11 mouse cellular contexts compared by ENCODE assay signal in genomic region chrY:90743811-90744220, GRCm38 (mm10). TPM values are rescaled to one million over a fixed set of nuclear protein-coding genes. Genes with fewer than 3 reads are reported as not detected.
DNase-seq lines count a peak whose midpoint lies in the region; ATAC-seq and TF ChIP-seq lines count a peak whose summit lies in the region.
"Had no signal": no experiment of that assay in that cellular context is flagged by ENCODE, and none has a peak within 500 bp of the region (broad histone marks: within the 10 kb centered on the region; RNA-seq: fewer than 3 reads in every experiment).

No protein-coding gene starts in this region.

- no peak overlapping the region for H3K27ac ChIP-seq in limb, embryonic 11.5 days (replicated peaks; ENCODE audit: low read depth, low read length)
- no peak overlapping the region for H3K27ac ChIP-seq in limb, embryonic 10.5 days
- no peak overlapping the region for H3K27ac ChIP-seq in brown adipose tissue, adult 24 weeks (replicated peaks; ENCODE audit: low read depth, low read length)
- H3K27ac ChIP-seq: liver, embryonic 14.5 days had no signal

- TF ChIP-seq POLR2A in lung, adult 2 months (IDR thresholded peaks at IDR 0.05; ENCODE audit: borderline replicate concordance, extremely low read depth, low read depth, low read length) = no peak

- WGBS in limb, embryonic 11.5 days = 77% methylated on average over 6 of the region's 21 CpGs
- WGBS in limb, embryonic 10.5 days = 77% methylated on average over 9 of the region's 21 CpGs
- 38% methylated on average over 8 of the region's 21 CpGs for WGBS in lung, adult 2 months

- no peak overlapping the region for H3K4me3 ChIP-seq in limb, embryonic 11.5 days (ENCODE audit: low read depth, low read length)
- no peak overlapping the region for H3K4me3 ChIP-seq in limb, embryonic 10.5 days
- peak overlapping the region; percentile 41; the same call in 1 of the 2 replicates for H3K4me3 ChIP-seq in brown adipose tissue, adult 24 weeks (ENCODE audit: insufficient read depth, low read depth, low read length)
- H3K4me3 ChIP-seq in lung, adult 2 months (replicated peaks; ENCODE audit: extremely low read depth, low read depth, low read length) = no peak overlapping the region

- H3K27me3 ChIP-seq in limb, embryonic 11.5 days (ENCODE audit: control insufficient read depth, insufficient read depth, low read length) = no peaks in the 10 kb centered on the region
- no peaks in the 10 kb centered on the region for H3K27me3 ChIP-seq in limb, embryonic 10.5 days (ENCODE audit: low read depth, poor library complexity, severe bottlenecking)

- no peak overlapping the region for H3K9ac ChIP-seq in limb, embryonic 11.5 days (ENCODE audit: low read length)
- H3K9ac ChIP-seq: liver, embryonic 14.5 days had no signal

- H3K4me2 ChIP-seq in limb, embryonic 11.5 days (ENCODE audit: low read depth, severe bottlenecking) = no peak overlapping the region

- no peak for ATAC-seq in limb, embryonic 11.5 days (ENCODE audit: insufficient number of reproducible peaks, low FRiP score, low TSS enrichment, low read depth)

- TF ChIP-seq CTCF in lung, adult 2 months (IDR thresholded peaks at IDR 0.05; ENCODE audit: insufficient read depth, low read length) = no peak

- H3K9me3 ChIP-seq in limb, embryonic 11.5 days (ENCODE audit: control insufficient read depth, low read length) = peaks cover 44% of the 10 kb centered on the region
- H3K9me3 ChIP-seq in limb, embryonic 10.5 days (replicated peaks) = peaks cover 42% of the 10 kb centered on the region

- peaks cover 42% of the 10 kb centered on the region for H3K36me3 ChIP-seq in limb, embryonic 11.5 days (ENCODE audit: control insufficient read depth, insufficient read depth, low read length)
- peaks cover 57% of the 10 kb centered on the region for H3K36me3 ChIP-seq in limb, embryonic 10.5 days

- peak; percentile 14 to 38 for DNase-seq in frontal cortex, postnatal 10 days (ENCODE audit: low spot score in 2 of 2)
- DNase-seq in frontal cortex, postnatal 25 days (ENCODE audit: low spot score in 2 of 2) = no peak
- DNase-seq in limb, embryonic 11.5 days (ENCODE audit: low spot score) = peak; percentile 28
- DNase-seq in limb, embryonic 10.5 days (ENCODE audit: low spot score) = no peak
- DNase-seq in 3T3-L1 (ENCODE audit: low read depth, low spot score) = peak; percentile 33
- DNase-seq in lung, adult 2 months = no peak
- no peak for DNase-seq in thymus, postnatal 0 days (ENCODE audit: low spot score)

- no peaks in the 10 kb centered on the region for H3K4me1 ChIP-seq in limb, embryonic 11.5 days (ENCODE audit: control insufficient read depth, insufficient read depth, low read length)
- H3K4me1 ChIP-seq in limb, embryonic 10.5 days = no peaks in the 10 kb centered on the region
- H3K4me1 ChIP-seq in brown adipose tissue, adult 24 weeks (ENCODE audit: control insufficient read depth, insufficient read depth, insufficient read length, low read length) = no peaks in the 10 kb centered on the region
- H3K4me1 ChIP-seq in lung, adult 2 months (ENCODE audit: control insufficient read depth, insufficient read depth, low read length) = no peaks in the 10 kb centered on the region

RNA-seq across cellular contexts. Expression of gene Gm21860, which starts 10.8 kb away (rescaled TPM):
- polyA plus RNA-seq in limb, embryonic 11.5 days (2014; fragmentation: Nextera tagmentation; extraction: Ambion mirVana) = not detected in 2 replicates
- not detected in 2 replicates for polyA plus RNA-seq in limb, embryonic 10.5 days (2016; fragmentation: Nextera tagmentation; extraction: Ambion mirVana)
- not detected in 2 replicates for polyA plus RNA-seq in brown adipose tissue, adult 24 weeks (2012; ENCODE audit: insufficient read depth, insufficient read length, missing spikeins)
- polyA plus RNA-seq in lung, adult 2 months (2012; rRNA removed) = not detected in 2 replicates
- not detected in 2 replicates for polyA plus RNA-seq in thymus, postnatal 0 days (2015; fragmentation: Nextera tagmentation; extraction: Ambion mirVana)
- polyA plus RNA-seq: liver, embryonic 14.5 days; neural tube, embryonic 11.5 days; stomach, embryonic 16.5 days had no signal

RNA-seq across cellular contexts. Expression of gene Gm47283, which starts 40.7 kb away (rescaled TPM):
- polyA plus RNA-seq in limb, embryonic 11.5 days (2014; fragmentation: Nextera tagmentation; extraction: Ambion mirVana) = not detected in 2 replicates
- polyA plus RNA-seq in limb, embryonic 10.5 days (2016; fragmentation: Nextera tagmentation; extraction: Ambion mirVana) = not detected in 2 replicates
- polyA plus RNA-seq in brown adipose tissue, adult 24 weeks (2012; ENCODE audit: insufficient read depth, insufficient read length, missing spikeins) = not detected in 2 replicates
- polyA plus RNA-seq in lung, adult 2 months (2012; rRNA removed) = not detected in 2 replicates
- polyA plus RNA-seq in thymus, postnatal 0 days (2015; fragmentation: Nextera tagmentation; extraction: Ambion mirVana) = not detected in 2 replicates
- polyA plus RNA-seq: liver, embryonic 14.5 days; neural tube, embryonic 11.5 days; stomach, embryonic 16.5 days had no signal

Comparison
In these comparisons a context has a peak if more than half of its experiments do, and no peak if none do; other contexts are left out.
1. DNase-seq: peak in frontal cortex, postnatal 10 days (2 of 2), limb, embryonic 11.5 days (single experiment) and 3T3-L1 (single experiment); none in frontal cortex, postnatal 25 days (0 of 2), limb, embryonic 10.5 days (single experiment), lung, adult 2 months (single experiment) and thymus, postnatal 0 days (single experiment).